Mouse (Mus musculus) G1E (cell line): ENCODE results near the gene Prima1.

Experiments used
- CTCF ChIP-seq: IDR thresholded peaks from 2 replicates; pipeline ENCODE4 v1.5.1; 2012; ENCODE audit warnings: low read depth, low read length, inconsistent platforms, mixed read lengths
- POLR2AphosphoS5 ChIP-seq: IDR thresholded peaks from 2 replicates; pipeline ENCODE4 v1.6.1; 2012; ENCODE audit warnings: low read depth, low read length, inconsistent platforms; ENCODE audit not compliant: insufficient replicate concordance

DNA sequence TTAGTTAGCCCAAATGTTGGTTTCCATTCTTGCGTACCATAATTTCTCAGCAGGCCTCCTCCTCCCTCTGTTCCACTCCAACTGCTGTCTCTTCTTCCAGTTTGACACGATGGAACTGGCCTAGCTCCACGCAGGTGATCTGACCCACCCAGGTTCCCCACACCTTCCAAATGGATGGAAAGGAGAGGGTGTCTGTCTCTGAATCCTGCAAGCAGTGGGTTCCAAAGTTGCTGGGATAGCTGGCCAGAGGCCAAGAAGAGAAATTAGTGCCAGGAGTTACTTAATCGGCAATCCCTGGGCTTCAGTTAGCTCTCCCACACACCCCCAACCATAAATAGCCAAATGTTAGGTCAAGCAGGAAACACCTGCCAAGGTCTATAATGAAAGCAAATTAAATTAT lies 81.2 kb downstream of the Prima1 start:
- no peak for TF ChIP-seq CTCF
- TF ChIP-seq POLR2AphosphoS5, result no peak
